8 mouse cellular contexts compared by ENCODE assay signal in genomic region chr3:84038981-84039645, GRCm38 (mm10). TPM values are rescaled to one million over a fixed set of nuclear protein-coding genes. Genes with fewer than 3 reads are reported as not detected.
DNase-seq lines count a peak whose midpoint lies in the region; ATAC-seq and TF ChIP-seq lines count a peak whose summit lies in the region.

No protein-coding gene starts in this region.

- H3K36me3 ChIP-seq in thymus, adult 2 months (ENCODE audit: control insufficient read depth, insufficient read depth, low read length), result no peaks in the 10 kb centered on the region
- H3K36me3 ChIP-seq in hindbrain, postnatal 0 days (ENCODE audit: insufficient read depth, low read length), result no peaks in the 10 kb centered on the region
- H3K36me3 ChIP-seq in limb, embryonic 11.5 days (ENCODE audit: control insufficient read depth, insufficient read depth, low read length), result no peaks in the 10 kb centered on the region
- H3K36me3 ChIP-seq in midbrain, embryonic 10.5 days, result peaks cover 29% of the 10 kb centered on the region

- H3K9ac ChIP-seq in hindbrain, postnatal 0 days (replicated peaks; ENCODE audit: low read length), result peak overlapping the region; percentile 90
- peak overlapping the region; percentile 96 for H3K9ac ChIP-seq in limb, embryonic 11.5 days (ENCODE audit: low read length)

- ATAC-seq in hindbrain, postnatal 0 days, result peak; percentile 38
- peak; percentile 26 for ATAC-seq in limb, embryonic 11.5 days (ENCODE audit: insufficient number of reproducible peaks, low FRiP score, low TSS enrichment, low read depth)

- WGBS in thymus, adult 2 months, result under 1% methylated on average over 42 of the region's 42 CpGs
- 2% methylated on average over 42 of the region's 42 CpGs for WGBS in hindbrain, postnatal 0 days
- WGBS in limb, embryonic 11.5 days, result under 1% methylated on average over 41 of the region's 42 CpGs
- WGBS in midbrain, embryonic 10.5 days, result under 1% methylated on average over 42 of the region's 42 CpGs

- no peak for TF ChIP-seq CTCF in thymus, adult 2 months (IDR thresholded peaks at IDR 0.05; ENCODE audit: borderline replicate concordance, control insufficient read depth, extremely low read depth, insufficient read depth, low read length, poor library complexity)
- TF ChIP-seq CTCF in hindbrain, postnatal 0 days (IDR thresholded peaks at IDR 0.05; ENCODE audit: low read depth), result no peak

- peak overlapping the region; percentile 77 for H3K4me2 ChIP-seq in hindbrain, postnatal 0 days (ENCODE audit: low read depth, low read length)
- peak overlapping the region; percentile 90 for H3K4me2 ChIP-seq in limb, embryonic 11.5 days (ENCODE audit: low read depth, severe bottlenecking)

- H3K9me3 ChIP-seq in hindbrain, postnatal 0 days (ENCODE audit: low read length), result no peaks in the 10 kb centered on the region
- H3K9me3 ChIP-seq in limb, embryonic 11.5 days (ENCODE audit: control insufficient read depth, low read length), result no peaks in the 10 kb centered on the region
- no peaks in the 10 kb centered on the region for H3K9me3 ChIP-seq in midbrain, embryonic 10.5 days (replicated peaks)

- H3K27me3 ChIP-seq in thymus, adult 2 months (ENCODE audit: control insufficient read depth, insufficient read depth, low read length), result no peaks in the 10 kb centered on the region
- H3K27me3 ChIP-seq in hindbrain, postnatal 0 days (ENCODE audit: insufficient read depth, low read length), result no peaks in the 10 kb centered on the region
- no peaks in the 10 kb centered on the region for H3K27me3 ChIP-seq in limb, embryonic 11.5 days (ENCODE audit: control insufficient read depth, insufficient read depth, low read length)
- peaks cover 13% of the 10 kb centered on the region for H3K27me3 ChIP-seq in midbrain, embryonic 10.5 days (ENCODE audit: low read depth, poor library complexity, severe bottlenecking)

- H3K27ac ChIP-seq in thymus, adult 2 months (ENCODE audit: control insufficient read depth, insufficient read depth, low read length), result peak overlapping the region; percentile 70
- H3K27ac ChIP-seq in hindbrain, postnatal 0 days, result peak overlapping the region; percentile 91
- H3K27ac ChIP-seq in limb, embryonic 11.5 days (replicated peaks; ENCODE audit: low read depth, low read length), result peak overlapping the region; percentile 79
- peak overlapping the region; percentile 99 for H3K27ac ChIP-seq in midbrain, embryonic 10.5 days (replicated peaks)

- DNase-seq in thymus, adult 2 months, result peak; percentile 68
- no peak for DNase-seq in thymus, postnatal 0 days (ENCODE audit: low spot score)
- peak; percentile 56 to 66 for DNase-seq in cerebellum, postnatal 25 days
- peak; percentile 47 for DNase-seq in gastrocnemius, adult 18-20 months (ENCODE audit: low spot score)
- peak; percentile 54 for DNase-seq in hindbrain, postnatal 0 days (ENCODE audit: low spot score)
- peak; percentile 74 for DNase-seq in limb, embryonic 11.5 days (ENCODE audit: low spot score)
- DNase-seq in midbrain, embryonic 10.5 days (ENCODE audit: low spot score), result peak; percentile 72
- peak; percentile 46 for DNase-seq in skeletal muscle tissue, adult 2 months (ENCODE audit: low read depth, low spot score)

- TF ChIP-seq POLR2A in thymus, adult 2 months (IDR thresholded peaks at IDR 0.05; ENCODE audit: control insufficient read depth, extremely low read depth, insufficient read depth, low read length, poor library complexity), result 0 out of 2 replicates have a peak, but pooled peaks have one; percentile 31

- H3K4me3 ChIP-seq in thymus, adult 2 months (ENCODE audit: control insufficient read depth, insufficient read depth, low read length), result peak overlapping the region; percentile 90
- H3K4me3 ChIP-seq in hindbrain, postnatal 0 days (ENCODE audit: low read length), result peak overlapping the region; percentile 95
- peak overlapping the region; percentile 94 for H3K4me3 ChIP-seq in limb, embryonic 11.5 days (ENCODE audit: low read depth, low read length)
- H3K4me3 ChIP-seq in midbrain, embryonic 10.5 days, result peak overlapping the region; percentile 93

- peaks cover 24% of the 10 kb centered on the region for H3K4me1 ChIP-seq in thymus, adult 2 months (replicated peaks; ENCODE audit: control insufficient read depth, insufficient read depth, low read length)
- H3K4me1 ChIP-seq in hindbrain, postnatal 0 days (ENCODE audit: insufficient read depth, low read length), result peaks cover 11% of the 10 kb centered on the region
- peaks cover 7% of the 10 kb centered on the region; the same call in 1 of the 2 replicates for H3K4me1 ChIP-seq in limb, embryonic 11.5 days (ENCODE audit: control insufficient read depth, insufficient read depth, low read length)
- peaks cover 43% of the 10 kb centered on the region for H3K4me1 ChIP-seq in midbrain, embryonic 10.5 days

RNA-seq across cellular contexts. Expression of gene Tmem131l, which starts 0.9 kb away (rescaled TPM):
- 178 and 201 TPM in 2 replicates for polyA plus RNA-seq in thymus, adult 2 months (2012; rRNA removed)
- polyA plus RNA-seq in thymus, postnatal 0 days (2015; fragmentation: Nextera tagmentation; extraction: Ambion mirVana), result 126 and 132 TPM in 2 replicates
- 10 to 100 TPM; 10.6 to 13.5 TPM for total RNA-seq in gastrocnemius, adult 18-20 months (2021)
- 28.4 and 33.2 TPM in 2 replicates for total RNA-seq in hindbrain, postnatal 0 days (2014; rRNA removed)
- 18.6 and 20.5 TPM in 2 replicates for polyA plus RNA-seq in hindbrain, postnatal 0 days (2015; fragmentation: Nextera tagmentation; extraction: Ambion mirVana)
- 86.6 and 86.8 TPM in 2 replicates for polyA plus RNA-seq in limb, embryonic 11.5 days (2014; fragmentation: Nextera tagmentation; extraction: Ambion mirVana)
- polyA plus RNA-seq in midbrain, embryonic 10.5 days (2016; fragmentation: Nextera tagmentation; extraction: Ambion mirVana), result 59.4 and 68.0 TPM in 2 replicates
